Mouse (Mus musculus) gonadal fat pad, adult 2 months (tissue): ENCODE data around the gene Gys1. TPM values are rescaled to one million over a fixed set of nuclear protein-coding genes. Genes with fewer than 3 reads are reported as not detected.

Experiments
- DNase-seq: peaks from one replicate; pipeline ENCODE4 v3.0.0-alpha.2; 2012; ENCODE audit warnings: low read depth
- polyA plus RNA-seq: library from polyadenylated mRNA; depleted of rRNA; stranded (reverse); fragments of >200 nt; gene quantifications from 2 replicates; pipeline ENCODE4 v1.2.3, GENCODE M21; 2012

Gys1 gene
- polyA plus RNA-seq, 1 experiment: 76.4 TPM

GRCm38 (mm10) chr7:45414740-45415224 lies 19.9 kb upstream of the Gys1 start:
- no peak for DNase-seq

DNA sequence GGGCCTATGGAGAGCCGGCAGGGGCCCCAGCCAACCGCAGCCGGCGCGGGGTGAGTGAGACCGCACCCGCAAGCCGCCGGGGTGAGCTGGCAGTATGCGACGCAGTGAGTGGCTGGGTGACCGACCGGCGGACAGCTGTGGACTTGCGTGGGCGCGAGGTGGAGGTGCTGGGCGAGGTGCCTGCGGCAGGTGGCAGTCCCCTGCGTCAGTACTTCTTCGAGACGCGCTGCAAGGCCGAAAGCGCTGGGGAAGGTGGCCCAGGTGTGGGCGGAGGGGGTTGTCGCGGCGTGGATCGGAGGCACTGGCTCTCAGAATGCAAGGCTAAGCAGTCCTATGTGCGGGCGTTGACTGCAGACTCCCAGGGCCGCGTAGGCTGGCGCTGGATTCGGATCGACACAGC lies 19.0 kb upstream of the Gys1 start:
- DNase-seq: no peak

- no peak for DNase-seq
These were observed 16.6 kb upstream of the Gys1 start for GRCm38 (mm10) chr7:45417962-45418492.

GRCm38 (mm10) chr7:45419859-45420614 lies 14.6 kb upstream of the Gys1 start:
- DNase-seq: no peak

GRCm38 (mm10) chr7:45420615-45420919 lies 14.1 kb upstream of the Gys1 start, which contains the start of gene Lhb:
Gene Lhb (plus strand): TSS chr7:45420820.
- no peak for DNase-seq

DNA sequence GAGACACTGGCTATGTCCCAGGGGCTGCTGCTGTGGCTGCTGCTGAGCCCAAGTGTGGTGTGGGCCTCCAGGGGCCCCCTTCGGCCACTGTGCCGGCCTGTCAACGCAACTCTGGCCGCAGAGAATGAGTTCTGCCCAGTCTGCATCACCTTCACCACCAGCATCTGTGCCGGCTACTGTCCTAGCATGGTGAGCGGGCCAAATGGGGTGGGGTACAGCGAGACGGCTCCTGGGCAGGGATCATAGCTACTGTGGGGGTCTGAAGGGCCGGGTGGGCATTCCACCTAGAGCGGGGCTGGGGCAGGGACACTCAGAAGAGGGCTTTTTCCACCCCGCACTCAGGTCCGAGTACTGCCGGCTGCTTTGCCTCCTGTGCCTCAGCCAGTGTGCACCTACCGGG lies 13.4 kb upstream of the Gys1 start:
- DNase-seq: no peak

DNA sequence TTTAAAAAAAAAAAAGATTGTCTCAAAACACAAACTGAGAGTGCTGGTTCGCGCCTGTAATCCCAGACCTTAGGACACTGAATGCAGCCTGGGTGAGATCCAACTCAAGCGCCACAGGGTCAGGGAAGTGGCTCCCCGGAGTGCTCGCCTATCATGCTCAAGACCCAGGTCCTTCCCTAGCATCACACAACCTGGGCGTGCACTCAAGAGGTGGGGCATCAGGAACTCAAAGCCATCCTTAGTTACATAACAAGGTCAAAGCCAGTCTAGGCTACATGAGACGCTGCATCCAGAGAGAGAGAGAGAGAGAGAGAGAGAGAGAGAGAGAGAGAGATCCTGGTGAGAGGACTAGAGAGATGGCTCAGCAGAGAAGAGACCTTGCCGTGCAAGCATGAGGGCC lies 8.1 kb upstream of the Gys1 start:
- no peak for DNase-seq

DNA sequence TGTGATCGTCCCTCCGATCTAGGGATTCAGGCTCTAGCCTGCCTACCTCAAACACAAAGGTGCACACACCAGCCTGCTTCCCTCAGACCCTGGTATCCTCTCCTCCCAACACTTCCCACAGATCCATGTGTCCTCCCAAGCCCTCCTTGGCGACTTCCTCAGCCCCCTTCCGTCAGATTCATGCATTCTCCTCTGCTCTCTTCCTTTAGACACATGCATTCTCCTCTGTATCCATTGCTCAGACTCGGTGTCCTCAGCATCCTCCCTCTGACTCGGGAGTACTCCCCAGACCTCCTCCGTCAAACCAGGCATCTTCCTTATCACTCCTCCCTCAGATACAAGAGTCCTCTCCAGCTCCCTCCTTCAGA lies 825 bp upstream of the Gys1 start:
- DNase-seq: no peak

DNA sequence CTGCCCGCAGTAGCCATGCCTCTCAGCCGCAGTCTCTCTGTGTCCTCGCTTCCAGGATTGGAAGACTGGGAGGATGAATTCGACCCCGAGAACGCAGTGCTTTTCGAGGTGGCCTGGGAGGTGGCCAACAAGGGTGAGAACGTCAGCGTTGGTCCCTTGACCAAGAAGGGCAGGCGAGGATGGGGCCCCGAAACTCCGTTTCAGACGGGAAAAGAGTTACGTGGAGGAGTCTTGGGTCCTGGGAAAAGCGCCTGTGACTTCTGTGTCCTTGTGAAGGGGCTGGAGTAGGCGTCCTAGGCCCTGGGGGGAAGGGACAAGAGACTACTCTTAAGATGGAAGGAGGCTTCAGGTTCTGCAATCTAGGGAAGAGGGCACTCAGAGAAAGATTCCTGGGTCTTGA lies 394 bp downstream of the Gys1 start:
- no peak for DNase-seq

GRCm38 (mm10) chr7:45436444-45436843 lies 1.8 kb downstream of the Gys1 start:
- no peak for DNase-seq

GRCm38 (mm10) chr7:45437046-45437445 lies 2.4 kb downstream of the Gys1 start:
- no peak for DNase-seq

- no peak for DNase-seq
These were observed 3.1 kb downstream of the Gys1 start, which contains the start of gene Ruvbl2 for GRCm38 (mm10) chr7:45437521-45438276. Gene Ruvbl2 (minus strand): TSS chr7:45438096.

GRCm38 (mm10) chr7:45443526-45444420 lies 9.1 kb downstream of the Gys1 start:
- no peak for DNase-seq

GRCm38 (mm10) chr7:45446589-45446988 lies 11.9 kb downstream of the Gys1 start:
- DNase-seq: no peak

- DNase-seq: no peak
These were observed 12.8 kb downstream of the Gys1 start for GRCm38 (mm10) chr7:45447325-45447990.

- no peak for DNase-seq
These were observed 15.3 kb downstream of the Gys1 start for GRCm38 (mm10) chr7:45449974-45450373.

DNA sequence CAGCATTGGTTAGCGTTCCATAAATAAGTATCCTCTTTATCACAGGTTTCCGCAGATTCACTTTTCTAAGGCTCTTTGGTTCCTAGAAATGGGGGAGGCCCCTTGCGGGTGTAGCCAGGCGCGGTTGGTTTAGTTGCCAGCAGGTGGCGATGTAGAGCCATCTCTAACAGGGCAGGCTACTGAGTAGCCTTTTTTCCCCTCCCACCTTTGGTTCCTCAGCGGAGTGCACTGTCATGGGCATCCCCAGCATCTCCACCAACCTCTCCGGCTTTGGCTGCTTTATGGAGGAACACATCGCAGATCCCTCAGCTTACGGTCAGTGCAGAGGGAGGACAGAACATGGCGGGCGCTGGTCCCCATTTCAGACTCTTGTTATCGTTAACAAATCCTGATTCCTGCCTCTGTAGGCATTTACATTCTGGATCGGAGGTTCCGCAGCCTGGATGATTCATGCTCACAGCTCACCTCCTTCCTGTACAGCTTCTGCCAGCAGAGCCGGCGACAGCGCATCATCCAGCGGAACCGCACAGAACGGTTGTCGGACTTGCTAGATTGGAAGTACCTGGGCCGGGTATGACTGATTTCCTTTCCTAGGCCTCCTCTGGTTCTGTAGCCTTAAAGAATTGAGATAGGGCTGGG lies 16.8 kb downstream of the Gys1 start:
- DNase-seq: no peak

GRCm38 (mm10) chr7:45454971-45455370 lies 20.3 kb downstream of the Gys1 start:
- no peak for DNase-seq

DNA sequence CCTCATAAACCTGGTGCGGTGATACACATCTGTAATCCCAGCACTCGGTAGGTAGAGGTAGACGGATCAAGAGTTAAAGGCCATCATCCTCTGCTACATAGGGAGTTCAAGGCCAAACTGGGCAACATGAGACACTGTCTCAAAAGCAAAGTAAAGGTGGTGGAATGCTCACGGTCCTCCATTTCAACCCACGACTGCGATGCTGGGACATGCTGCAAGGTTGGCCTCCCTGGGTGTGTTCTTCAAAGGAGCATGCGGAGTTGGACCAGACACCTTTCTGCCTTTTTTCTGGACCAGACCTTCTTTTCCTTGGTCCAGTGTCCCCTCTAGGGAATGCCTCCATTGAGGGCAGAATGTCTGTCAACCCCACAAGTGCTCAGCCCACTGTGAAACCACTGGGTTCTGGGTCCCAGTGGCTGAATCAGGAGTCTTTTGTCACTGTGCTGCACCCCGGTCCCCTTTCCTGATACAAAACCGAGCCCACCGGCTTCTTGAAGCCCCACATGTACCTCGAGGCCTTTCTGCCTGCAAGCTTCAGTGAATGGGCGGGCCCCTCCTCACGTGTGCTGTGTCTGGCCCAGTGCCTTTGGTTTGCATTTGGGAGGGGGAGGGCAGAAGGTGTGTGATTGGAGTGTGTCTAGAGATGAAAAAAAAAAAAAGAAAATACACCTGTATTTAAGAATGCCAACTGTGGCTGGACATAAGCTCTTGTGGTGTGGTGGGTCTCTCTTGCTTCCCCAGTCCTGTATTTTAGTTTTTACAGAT lies 21.5 kb downstream of the Gys1 start:
- no peak for DNase-seq

DNA sequence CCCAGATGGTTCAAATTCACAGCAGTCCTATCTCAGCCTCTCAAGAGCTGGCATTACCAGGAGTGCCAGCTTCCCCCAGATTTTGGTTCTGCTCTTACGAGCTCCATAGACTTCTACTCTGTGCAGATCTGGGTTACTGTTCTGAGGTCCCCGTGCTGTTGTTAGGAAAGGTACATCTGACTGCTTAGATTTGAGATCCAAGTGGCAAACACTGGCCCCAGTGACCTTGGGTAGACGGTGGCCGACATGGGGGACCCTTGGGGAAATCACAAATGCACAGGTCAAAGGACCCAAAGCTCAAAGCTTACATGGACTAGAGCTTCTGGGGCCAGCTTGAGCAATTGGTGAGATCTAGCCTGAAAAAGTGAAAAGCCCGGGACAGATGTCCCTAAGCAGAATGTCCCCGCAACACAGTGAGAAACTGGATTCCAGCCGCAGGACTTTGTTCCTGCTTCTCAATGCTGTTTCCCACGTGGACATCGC lies 22.1 kb downstream of the Gys1 start:
- DNase-seq: no peak
